Mouse (Mus musculus): Measurements from ENCODE around the gene Ubqln4. TPM values are rescaled to one million over a fixed set of nuclear protein-coding genes. Genes with fewer than 3 reads are reported as not detected.

The Ubqln4 gene
- total and polyA plus RNA-seq, 3 experiments: 43.6 to 171 (median 83.0) TPM

DNA sequence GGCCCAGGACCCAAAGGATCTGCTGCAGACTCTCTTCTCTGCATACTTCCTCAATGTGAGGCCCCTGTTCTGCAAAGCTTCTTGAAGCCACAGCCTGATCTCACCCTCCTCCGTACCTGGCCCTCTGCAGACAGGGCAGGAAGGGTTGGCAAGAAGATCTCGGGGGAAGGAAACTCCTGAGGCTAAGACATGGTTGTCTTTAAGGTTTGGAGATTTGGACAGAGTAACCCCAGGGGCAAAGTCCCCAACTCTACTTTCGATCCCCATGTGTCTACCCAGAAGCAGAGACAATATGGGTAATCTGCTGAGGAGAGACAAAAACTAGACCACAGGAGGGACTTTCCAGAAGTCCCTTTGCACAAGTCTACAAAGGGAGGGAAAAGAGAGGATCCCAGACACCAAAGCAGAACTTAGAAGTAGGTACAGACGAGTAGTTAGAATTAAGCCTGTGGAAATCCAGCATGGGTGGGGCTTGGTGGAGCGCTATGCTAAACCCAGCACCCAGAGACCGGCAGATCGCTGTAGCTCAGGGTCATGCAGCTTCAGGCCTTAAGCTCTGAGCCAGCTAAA is 39.9 kb upstream of the Ubqln4 start (continued):
- TF ChIP-seq EP300 (IDR thresholded peaks at IDR 0.05; ENCODE audit: low read depth in 1 of 2, low read length in 2 of 2): peak in 1 of 2 experiments; percentile 28; a peak in 1 of 4 replicates
- TF ChIP-seq MYC (IDR thresholded peaks at IDR 0.05; ENCODE audit: low read depth, low read length): peak; percentile 43; the same call in 1 of the 2 replicates
- TF ChIP-seq ZNF384 (IDR thresholded peaks at IDR 0.05; ENCODE audit: low read depth, low read length): no peak

DNA sequence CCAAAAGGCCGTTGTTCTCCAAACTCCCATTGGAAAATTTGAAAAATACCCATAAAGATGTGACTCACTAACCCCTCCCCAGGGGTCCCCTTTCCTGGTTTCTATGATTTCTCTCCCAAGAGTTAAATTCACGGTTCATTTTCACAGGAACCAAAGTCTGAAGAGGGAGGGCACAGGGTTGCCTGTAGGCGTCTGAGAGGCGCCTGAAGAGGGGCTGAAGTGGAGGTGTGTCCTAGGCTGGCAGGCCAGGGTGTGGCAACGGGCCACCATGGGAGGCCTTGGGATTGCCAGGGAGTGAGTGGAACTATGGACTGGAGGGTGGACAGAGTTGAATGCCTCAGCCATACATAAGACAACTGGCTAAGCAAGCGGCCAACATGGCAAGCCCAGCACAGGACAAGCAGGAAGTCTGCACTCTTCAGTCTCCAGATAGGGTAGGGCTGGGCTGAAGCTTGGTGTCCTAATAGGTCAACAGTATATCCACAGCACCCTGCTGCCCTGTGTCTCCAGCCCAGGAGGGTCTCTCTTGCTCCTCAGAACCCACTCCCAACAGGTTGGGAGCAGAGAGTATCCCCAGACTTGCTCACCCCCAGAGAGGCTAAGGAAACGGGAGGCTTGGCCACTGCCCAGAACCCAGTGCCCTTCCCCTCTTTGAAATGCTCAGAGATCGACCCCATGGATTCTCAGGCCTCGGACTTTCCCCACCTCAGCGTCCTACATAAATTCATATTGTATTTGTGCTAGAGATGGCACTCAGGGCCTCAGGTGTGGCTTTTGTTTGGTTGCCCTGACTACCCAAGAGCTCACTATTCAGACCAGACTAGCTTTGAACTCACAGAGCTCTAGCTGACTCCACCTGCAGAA is 39.1 kb upstream of the Ubqln4 start:
- TF ChIP-seq SMC3 (IDR thresholded peaks at IDR 0.05; ENCODE audit: low read depth, low read length) (no peak), TAL1 (IDR thresholded peaks at IDR 0.05; ENCODE audit: low read length) (peak; percentile 54), SIN3A (IDR thresholded peaks at IDR 0.05; ENCODE audit: low read length) (no peak), ELF1 (IDR thresholded peaks at IDR 0.05; ENCODE audit: low read depth, low read length) (0 out of 2 replicates have a peak, but pooled peaks have one; percentile 19), NELFE (IDR thresholded peaks at IDR 0.05; ENCODE audit: low read depth, low read length) (no peak), BHLHE40 (IDR thresholded peaks at IDR 0.05; ENCODE audit: borderline replicate concordance, low read depth, low read length) (no peak), POLR2A (IDR thresholded peaks at IDR 0.05; ENCODE audit: control insufficient read depth in 1 of 2, insufficient read depth in 1 of 2, low read depth in 1 of 2, low read length in 2 of 2, poor library complexity in 1 of 2) (0 out of 4 replicates have a peak, but pooled peaks have one; percentile 8 to 30)
- peaks cover 0 to 39% of the 10 kb centered on the region in 2 experiments; a peak in 2 of 4 replicates for H3K36me3 ChIP-seq (ENCODE audit: control insufficient read depth in 1 of 2, insufficient read depth in 2 of 2, low read length in 2 of 2)
- H3K9me3 ChIP-seq (replicated peaks; ENCODE audit: insufficient read depth, low read length): no peaks in the 10 kb centered on the region
- peaks cover 1% of the 10 kb centered on the region; the same call in 1 of the 2 replicates for H3K79me2 ChIP-seq (ENCODE audit: control insufficient read depth, insufficient read depth, low read length, poor library complexity)
- peak overlapping the region; percentile 19 to 34 for H3K4me3 ChIP-seq (ENCODE audit: control insufficient read depth in 1 of 2, insufficient read depth in 1 of 2, low read depth in 2 of 2, low read length in 2 of 2)
- peak; percentile 53 for DNase-seq (ENCODE audit: low read depth, low spot score)
- H3K27me3 ChIP-seq (ENCODE audit: control insufficient read depth in 1 of 2, insufficient read depth in 2 of 2, low read length in 2 of 2): no peaks in the 10 kb centered on the region
- H3K27ac ChIP-seq (ENCODE audit: control insufficient read depth, low read depth, low read length): peak overlapping the region; percentile 85
- H3K4me1 ChIP-seq (ENCODE audit: control insufficient read depth in 1 of 2, insufficient read depth in 2 of 2, low read length in 2 of 2): peaks cover 26 to 47% of the 10 kb centered on the region in 2 experiments
- H3K9ac ChIP-seq (ENCODE audit: control insufficient read depth, low read depth, low read length, poor library complexity, severe bottlenecking): peak overlapping the region; percentile 68

DNA sequence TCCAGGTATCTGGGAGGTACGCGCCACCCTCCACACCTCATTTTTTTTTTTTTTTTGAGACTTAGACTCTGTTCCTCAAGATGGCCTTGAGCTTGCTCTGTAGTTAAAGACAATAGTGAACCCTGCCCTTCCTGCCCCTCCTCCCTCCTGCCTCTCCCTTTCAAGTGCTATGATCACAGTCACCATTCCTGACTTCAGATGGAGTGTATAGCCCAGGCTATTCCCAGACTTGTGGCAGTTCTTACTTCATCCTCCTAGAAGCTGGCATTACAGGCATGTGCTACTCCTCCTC is 38.5 kb upstream of the Ubqln4 start:
- DNase-seq (ENCODE audit: low read depth, low spot score): no peak
- H3K79me2 ChIP-seq (ENCODE audit: control insufficient read depth, insufficient read depth, low read length, poor library complexity): no peaks in the 10 kb centered on the region
- H3K4me1 ChIP-seq (ENCODE audit: control insufficient read depth in 1 of 2, insufficient read depth in 2 of 2, low read length in 2 of 2): peaks cover 26 to 47% of the 10 kb centered on the region in 2 experiments
- no peak overlapping the region for H3K4me3 ChIP-seq (ENCODE audit: control insufficient read depth in 1 of 2, insufficient read depth in 1 of 2, low read depth in 2 of 2, low read length in 2 of 2)
- no peak overlapping the region for H3K9ac ChIP-seq (ENCODE audit: control insufficient read depth, low read depth, low read length, poor library complexity, severe bottlenecking)
- H3K9me3 ChIP-seq (replicated peaks; ENCODE audit: insufficient read depth, low read length): no peaks in the 10 kb centered on the region
- H3K27me3 ChIP-seq (ENCODE audit: control insufficient read depth in 1 of 2, insufficient read depth in 2 of 2, low read length in 2 of 2): no peaks in the 10 kb centered on the region
- peaks cover 0 to 39% of the 10 kb centered on the region in 2 experiments; a peak in 2 of 4 replicates for H3K36me3 ChIP-seq (ENCODE audit: control insufficient read depth in 1 of 2, insufficient read depth in 2 of 2, low read length in 2 of 2)
- TF ChIP-seq USF1 (IDR thresholded peaks at IDR 0.05; ENCODE audit: low read depth, low read length) (no peak), MYB (IDR thresholded peaks at IDR 0.05; ENCODE audit: low read depth, low read length) (no peak), MAFK (IDR thresholded peaks at IDR 0.05; ENCODE audit: borderline replicate concordance, low read depth, low read length) (no peak), MYC (IDR thresholded peaks at IDR 0.05; ENCODE audit: low read depth, low read length) (no peak), TAL1 (IDR thresholded peaks at IDR 0.05; ENCODE audit: low read length) (no peak), BHLHE40 (IDR thresholded peaks at IDR 0.05; ENCODE audit: borderline replicate concordance, low read depth, low read length) (no peak), E2F4 (IDR thresholded peaks at IDR 0.05; ENCODE audit: borderline replicate concordance, low read depth, low read length) (no peak)
- no peak overlapping the region for H3K27ac ChIP-seq (ENCODE audit: control insufficient read depth, low read depth, low read length)

Measured in MEL (cell line).